Mouse (Mus musculus) liver, embryonic 18 days (tissue): ENCODE results near the gene Rbmxl2. TPM values are rescaled to one million over a fixed set of nuclear protein-coding genes. Genes with fewer than 3 reads are reported as not detected.

Experiments
- polyA plus RNA-seq: library from polyadenylated mRNA; depleted of rRNA; stranded (reverse); fragments of >200 nt; gene quantifications from 2 replicates; pipeline ENCODE4 v1.2.3, GENCODE M21; 2012; rRNA removed

Rbmxl2 gene
- not detected in 2 replicates for polyA plus RNA-seq

GRCm38 (mm10) chr7:107209204-107209860 is at the start of gene Rbmxl2:
Gene Rbmxl2, plus strand, starts transcription at chr7:107209445.

GRCm38 (mm10) chr7:107166690-107167089 is 42.6 kb upstream of the Rbmxl2 start, which contains the start of gene Nlrp14:
Gene Nlrp14, plus strand, starts transcription at chr7:107166990.

Other genes with a start within 250 kb of the Rbmxl2 start
- not detected in 2 replicates for gene Olfr6, start 245.5 kb upstream of the Rbmxl2 start, polyA plus RNA-seq
- gene Olfr711, start 234.0 kb upstream of the Rbmxl2 start, polyA plus RNA-seq = not detected in 2 replicates
- not detected in 2 replicates for gene Olfr2, start 203.4 kb upstream of the Rbmxl2 start, polyA plus RNA-seq
- not detected in 2 replicates for gene Olfr713, start 178.3 kb upstream of the Rbmxl2 start, polyA plus RNA-seq
- not detected in 2 replicates for gene Olfr714, start 138.5 kb upstream of the Rbmxl2 start, polyA plus RNA-seq
- not detected in 2 replicates for gene Olfr17, start 116.2 kb upstream of the Rbmxl2 start, polyA plus RNA-seq
- not detected in 2 replicates for gene Olfr715b, start 99.1 kb upstream of the Rbmxl2 start, polyA plus RNA-seq
- gene Olfr715, start 78.4 kb upstream of the Rbmxl2 start, polyA plus RNA-seq = not detected in 2 replicates
- gene Olfr716, start 71.1 kb upstream of the Rbmxl2 start, polyA plus RNA-seq = not detected in 2 replicates
- not detected in 2 replicates for gene Nlrp14, start 42.5 kb upstream of the Rbmxl2 start, polyA plus RNA-seq
- gene Syt9, start 161.3 kb downstream of the Rbmxl2 start, polyA plus RNA-seq = 0.12 and 0.20 TPM in 2 replicates